Mouse (Mus musculus) limb, embryonic 10.5 days (tissue): ENCODE results near the gene Hoxa5. TPM values are rescaled to one million over a fixed set of nuclear protein-coding genes. Genes with fewer than 3 reads are reported as not detected.
A peak's percentile ranks its signal among the peaks of the same experiment; 100 is the strongest.

Source experiments
- DNase-seq: peaks from one replicate; pipeline ENCODE4 v3.0.0-alpha.2; 2017; ENCODE audit warnings: low spot score
- H3K27ac ChIP-seq: fragments of 300-500 bp; sonication (generic); 2 replicates; pipeline ENCODE4 v1.5.1; 2016; ENCODE audit warnings: mild to moderate bottlenecking
- H3K27me3 ChIP-seq: fragments of 300-500 bp; sonication (generic); 2 replicates; pipeline ENCODE4 v1.6.1; 2016; ENCODE audit warnings: low read depth, mild to moderate bottlenecking; ENCODE audit not compliant: poor library complexity, severe bottlenecking
- H3K36me3 ChIP-seq: fragments of 300-500 bp; sonication (generic); 2 replicates; pipeline ENCODE4 v1.6.1; 2016; ENCODE audit warnings: mild to moderate bottlenecking, moderate library complexity
- H3K4me1 ChIP-seq: fragments of 300-500 bp; sonication (generic); 2 replicates; pipeline ENCODE4 v1.6.1; 2016
- H3K4me3 ChIP-seq: fragments of 300-500 bp; sonication (generic); 2 replicates; pipeline ENCODE4 v1.5.1; 2016; ENCODE audit warnings: mild to moderate bottlenecking, moderate library complexity
- H3K9me3 ChIP-seq: fragments of 300-500 bp; sonication (generic); replicated peaks from 2 replicates; pipeline ENCODE4 v1.6.1; 2016; ENCODE audit warnings: mild to moderate bottlenecking
- WGBS: fragments of 180-500 bp; shearing (Covaris S2); methylation state at CpG from one replicate; pipeline ENCODE4 v1.1.7; 2016; 5-methylcytosine and 5-hydroxymethylcytosine counted together
- polyA plus RNA-seq: library from polyadenylated mRNA; unstranded; fragments of >200 nt; fragmentation: Nextera tagmentation; extraction: Ambion mirVana; gene quantifications from 2 replicates; pipeline ENCODE4 v1.2.1, GENCODE M21; 2016

Hoxa5 gene
- polyA plus RNA-seq, 1 experiment from 2014 or later = 10.4 TPM

- H3K4me3 ChIP-seq = peak overlapping the region; percentile 90
- H3K9me3 ChIP-seq = no peaks in the 10 kb centered on the region
- peaks cover 13% of the 10 kb centered on the region for H3K4me1 ChIP-seq
- DNase-seq = no peak
- whole genome bisulfite sequencing = under 1% methylated on average over 38 of the region's 38 CpGs
- peaks cover 66% of the 10 kb centered on the region for H3K36me3 ChIP-seq
- H3K27ac ChIP-seq = peak overlapping the region; percentile 99
- peaks cover 30% of the 10 kb centered on the region for H3K27me3 ChIP-seq
Measured at GRCm38 (mm10) chr6:52228475-52229465, 24.4 kb upstream of the Hoxa5 start.

DNA sequence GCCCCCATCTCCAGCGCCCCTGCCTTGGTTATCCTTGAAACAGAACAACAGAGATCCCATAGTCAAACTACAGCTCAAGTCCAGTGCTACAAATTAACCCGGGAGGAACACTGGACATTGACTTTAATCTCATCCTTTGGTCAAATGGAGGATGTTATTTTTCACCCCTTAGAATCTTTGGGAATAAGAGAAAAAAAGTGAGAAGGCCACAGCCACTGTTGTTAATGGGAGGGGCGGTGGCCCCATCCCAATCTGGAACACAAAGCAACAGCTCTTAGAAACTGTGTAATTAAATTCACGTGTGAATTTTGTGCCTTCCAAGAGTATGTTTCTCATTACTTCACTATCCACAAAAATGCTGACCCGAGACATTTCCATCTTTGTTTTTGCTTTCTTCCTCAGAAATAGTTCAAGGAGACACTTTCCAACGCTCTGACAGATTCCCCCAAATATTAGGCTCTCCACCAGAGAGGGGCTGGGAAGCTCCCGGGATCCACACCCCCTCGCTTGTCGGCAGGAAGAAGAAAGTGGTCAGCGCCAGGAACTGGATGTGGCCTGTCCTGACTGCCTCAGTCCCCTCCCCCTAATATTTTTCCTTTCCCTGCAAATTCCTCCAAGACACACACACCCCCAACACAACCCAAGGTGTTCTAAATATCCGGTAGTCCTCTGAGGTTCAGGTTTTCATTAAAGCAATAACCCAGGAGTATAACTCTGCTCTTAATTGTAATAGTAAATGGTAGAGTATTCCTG is 23.3 kb upstream of the Hoxa5 start:
- WGBS = under 1% methylated on average over 11 of the region's 11 CpGs
- Histone ChIP-seq H3K9me3 (no peaks in the 10 kb centered on the region), H3K27me3 (peaks cover 25% of the 10 kb centered on the region), H3K36me3 (peaks cover 66% of the 10 kb centered on the region), H3K27ac (peak overlapping the region; percentile 99), H3K4me3 (peak overlapping the region; percentile 90), H3K4me1 (peaks cover 12% of the 10 kb centered on the region)
- DNase-seq = no peak

DNA sequence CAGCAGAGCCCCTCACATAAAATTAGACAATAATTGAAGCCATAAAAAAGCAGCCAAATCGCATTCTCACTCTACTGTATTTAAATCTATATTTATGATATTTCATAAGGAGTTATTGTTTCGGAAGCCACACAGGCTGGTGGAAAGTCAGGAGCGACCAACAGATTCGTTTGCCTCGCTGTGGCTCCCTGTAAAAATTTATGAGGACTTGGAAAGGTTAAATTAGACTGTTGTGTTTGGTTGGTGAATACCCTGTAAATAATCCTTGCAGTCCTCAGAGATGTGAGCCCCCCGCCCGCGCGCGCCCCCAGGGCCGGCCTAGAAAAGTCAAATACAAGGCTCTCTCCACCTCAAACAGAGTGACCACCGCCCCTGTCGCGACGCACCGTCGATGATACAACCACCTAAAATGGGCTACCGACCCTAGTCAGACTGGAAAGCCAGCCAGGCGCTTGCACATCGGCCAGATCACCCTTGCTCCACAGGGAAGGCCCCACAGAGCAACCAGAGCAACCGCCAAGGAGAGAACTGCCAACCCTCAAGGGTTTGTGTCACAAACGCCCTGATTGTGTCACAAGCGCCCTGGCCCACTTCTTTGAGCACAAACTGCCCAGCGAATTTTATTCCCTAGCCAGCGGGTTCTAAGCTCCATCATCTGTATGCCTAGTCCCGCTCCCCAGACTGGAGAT is 22.3 kb upstream of the Hoxa5 start:
- whole genome bisulfite sequencing = 1% methylated on average over 26 of the region's 26 CpGs
- Histone ChIP-seq H3K27me3 (peaks cover 33% of the 10 kb centered on the region), H3K27ac (peak overlapping the region; percentile 99), H3K4me3 (peak overlapping the region; percentile 90), H3K36me3 (peaks cover 57% of the 10 kb centered on the region), H3K4me1 (peaks cover 20% of the 10 kb centered on the region), H3K9me3 (no peaks in the 10 kb centered on the region)
- DNase-seq = peak; percentile 85

DNA sequence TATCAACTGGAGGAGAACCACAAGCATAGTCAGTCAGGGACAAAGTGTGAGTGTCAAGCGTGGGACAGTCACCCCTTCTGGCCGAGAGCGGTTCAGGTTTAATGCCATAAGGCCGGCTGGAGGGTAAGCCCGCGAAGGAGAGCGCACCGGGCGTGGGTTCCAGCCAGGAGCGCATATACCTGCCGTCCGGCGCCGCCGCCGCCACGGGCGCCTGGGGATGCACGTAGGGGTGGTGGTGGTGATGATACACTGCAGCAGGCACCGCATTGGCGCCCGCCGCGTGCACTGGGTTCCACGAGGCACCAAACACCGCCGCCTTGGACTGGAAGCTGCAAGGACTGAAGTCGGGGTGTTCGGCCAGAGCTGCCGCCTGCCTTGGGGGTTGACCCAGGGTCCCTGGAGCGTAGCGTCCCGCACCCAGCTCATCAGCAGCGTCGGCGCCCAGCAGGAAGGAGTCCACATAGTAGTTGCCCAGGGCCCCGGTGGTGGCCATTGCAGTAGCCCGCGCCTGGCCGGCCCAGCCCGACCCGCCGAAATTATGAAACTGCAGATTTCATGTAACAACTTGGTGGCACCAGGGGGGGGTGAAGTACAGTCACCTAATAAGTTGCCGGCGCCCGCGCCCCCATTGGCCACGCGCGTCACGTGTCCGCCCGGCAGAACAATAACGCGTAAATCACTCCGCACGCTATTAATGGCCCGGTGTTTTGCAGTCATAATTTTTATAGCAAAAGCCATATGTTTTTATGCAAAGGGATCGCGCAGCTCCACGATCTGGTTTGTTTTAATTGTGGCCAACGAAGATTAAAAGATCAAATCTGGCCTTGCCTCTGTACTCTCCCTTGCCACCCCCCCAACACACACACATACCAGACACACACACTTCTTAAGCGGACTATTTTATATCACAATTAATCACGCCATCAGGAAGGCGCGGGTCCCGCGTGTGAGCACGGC is 21.5 kb upstream of the Hoxa5 start:
- WGBS = under 1% methylated on average over 69 of the region's 69 CpGs
- H3K9me3 ChIP-seq = no peaks in the 10 kb centered on the region
- peak; percentile 96 for DNase-seq
- H3K4me3 ChIP-seq = peak overlapping the region; percentile 90
- H3K36me3 ChIP-seq = peaks cover 53% of the 10 kb centered on the region
- peaks cover 28% of the 10 kb centered on the region for H3K4me1 ChIP-seq
- peak overlapping the region; percentile 99 for H3K27ac ChIP-seq
- peaks cover 34% of the 10 kb centered on the region for H3K27me3 ChIP-seq

- H3K9me3 ChIP-seq = no peaks in the 10 kb centered on the region
- peaks cover 45% of the 10 kb centered on the region for H3K36me3 ChIP-seq
- DNase-seq = no peak
- peak overlapping the region; percentile 99 for H3K27ac ChIP-seq
- H3K4me3 ChIP-seq = peak overlapping the region; percentile 90
- peaks cover 32% of the 10 kb centered on the region for H3K4me1 ChIP-seq
- peaks cover 28% of the 10 kb centered on the region; the same call in 1 of the 2 replicates for H3K27me3 ChIP-seq
- WGBS = under 1% methylated on average over 36 of the region's 36 CpGs
Measured at GRCm38 (mm10) chr6:52224895-52225611, 20.7 kb upstream of the Hoxa5 start.

DNA sequence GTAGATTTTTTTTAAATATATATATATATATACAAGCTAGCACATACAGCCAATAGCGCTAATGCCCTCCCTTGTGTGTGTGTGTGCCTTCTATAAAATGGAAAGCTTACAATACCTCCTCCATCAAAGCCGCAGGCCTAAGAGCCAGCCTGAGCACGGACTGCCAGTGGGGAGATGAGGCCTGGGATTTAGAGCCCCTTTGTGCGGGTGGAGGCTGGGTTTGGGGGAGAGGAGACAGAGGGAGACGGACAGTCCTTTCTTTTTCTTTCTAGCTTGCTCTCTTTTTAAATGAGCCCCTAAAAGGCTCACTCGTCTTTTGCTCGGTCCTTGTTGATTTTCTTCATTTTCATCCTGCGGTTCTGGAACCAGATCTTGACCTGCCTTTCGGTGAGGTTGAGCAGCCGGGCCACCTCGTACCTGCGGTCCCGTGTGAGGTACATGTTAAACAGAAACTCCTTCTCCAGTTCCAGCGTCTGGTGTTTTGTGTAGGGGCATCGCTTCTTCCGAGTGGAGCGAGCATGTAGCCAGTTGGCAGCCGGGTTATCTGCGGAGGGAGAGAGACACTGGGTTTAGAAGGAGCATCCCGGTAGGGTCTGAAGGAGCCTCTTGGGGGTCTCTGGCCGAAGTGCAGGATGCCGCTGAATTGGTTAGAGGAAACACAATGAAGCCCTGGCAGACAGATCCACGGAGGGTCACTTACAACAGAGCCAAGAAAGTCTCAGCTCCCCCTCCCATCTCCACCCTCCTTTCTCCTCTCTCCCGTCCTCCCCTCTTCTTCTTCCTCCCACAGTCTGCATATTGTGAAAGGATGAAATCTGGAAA is 19.8 kb upstream of the Hoxa5 start:
- peaks cover 41% of the 10 kb centered on the region for H3K4me1 ChIP-seq
- peaks cover 22% of the 10 kb centered on the region; the same call in 1 of the 2 replicates for H3K27me3 ChIP-seq
- H3K9me3 ChIP-seq = no peaks in the 10 kb centered on the region
- H3K36me3 ChIP-seq = peaks cover 36% of the 10 kb centered on the region
- H3K4me3 ChIP-seq = peak overlapping the region; percentile 90
- no peak for DNase-seq
- peak overlapping the region; percentile 99 for H3K27ac ChIP-seq
- 1% methylated on average over 24 of the region's 24 CpGs for WGBS

DNA sequence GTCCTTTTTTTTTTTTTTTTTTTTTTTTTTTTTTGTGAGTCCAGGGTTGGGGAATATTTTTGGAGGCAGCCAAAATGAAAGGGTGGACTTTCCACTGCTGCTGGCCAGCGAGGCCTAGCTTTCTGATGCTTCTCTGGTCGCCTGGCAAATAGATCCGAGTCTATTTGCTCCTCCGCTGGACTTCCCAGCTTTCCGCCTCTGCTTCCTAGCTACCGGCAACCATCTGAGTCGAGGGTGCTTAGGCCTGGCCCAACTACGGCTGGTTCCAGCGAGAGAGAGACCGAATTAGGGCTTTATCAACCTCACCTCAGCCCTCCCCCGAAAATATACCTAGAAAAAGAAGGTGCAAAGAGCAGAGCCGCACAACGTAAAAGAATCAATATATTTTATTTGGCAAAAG is 18.3 kb upstream of the Hoxa5 start:
- Histone ChIP-seq H3K4me3 (peak overlapping the region; percentile 90), H3K36me3 (peaks cover 30% of the 10 kb centered on the region), H3K9me3 (no peaks in the 10 kb centered on the region), H3K27ac (peak overlapping the region; percentile 99), H3K27me3 (peaks cover 33% of the 10 kb centered on the region; the same call in 1 of the 2 replicates), H3K4me1 (peaks cover 55% of the 10 kb centered on the region)
- 6% methylated on average over 13 of the region's 13 CpGs for WGBS
- DNase-seq = peak; percentile 60

- DNase-seq = peak; percentile 87
- Histone ChIP-seq H3K4me1 (peaks cover 57% of the 10 kb centered on the region), H3K27me3 (peaks cover 36% of the 10 kb centered on the region; the same call in 1 of the 2 replicates), H3K4me3 (peak overlapping the region; percentile 90), H3K9me3 (no peaks in the 10 kb centered on the region), H3K27ac (peak overlapping the region; percentile 99), H3K36me3 (peaks cover 30% of the 10 kb centered on the region)
- WGBS = 2% methylated on average over 21 of the region's 21 CpGs
Measured at GRCm38 (mm10) chr6:52221993-52222685, 17.8 kb upstream of the Hoxa5 start.

DNA sequence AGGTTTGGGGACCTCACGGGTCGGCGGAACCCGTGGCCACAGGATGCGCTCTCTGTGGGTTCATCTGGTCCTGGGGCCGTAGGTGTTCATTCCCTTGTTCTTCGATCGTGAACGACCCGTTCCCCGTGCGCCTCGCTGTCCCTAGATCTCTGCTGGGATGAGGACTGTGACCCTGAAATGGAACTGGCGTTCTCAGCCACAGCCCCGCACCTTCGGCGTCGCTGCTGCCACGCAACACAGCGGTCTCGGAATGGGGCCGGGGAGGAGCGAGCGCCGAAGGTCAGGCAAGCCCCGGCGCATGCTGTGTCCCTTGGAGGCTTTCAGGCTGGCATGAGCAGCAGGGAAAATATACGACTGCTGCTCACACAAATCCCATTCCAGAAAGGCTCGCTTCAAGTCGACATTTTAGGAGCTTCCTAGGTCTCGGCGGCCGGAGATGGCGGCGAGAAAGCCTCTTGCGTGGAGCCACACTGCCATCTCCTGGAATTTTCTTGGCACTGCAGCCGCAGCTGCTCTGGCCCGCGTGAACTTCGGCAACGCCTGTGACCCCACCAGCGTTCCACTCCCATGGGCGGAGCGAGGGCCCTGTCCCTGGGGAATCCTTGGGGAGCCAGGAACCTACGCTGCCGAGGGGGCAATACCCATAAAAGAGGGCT is 17.1 kb upstream of the Hoxa5 start, which contains the start of gene Hoxa7:
Gene Hoxa7 (minus strand): TSS at position 518 of the 656 bp plus-strand sequence.
- peaks cover 36% of the 10 kb centered on the region; the same call in 1 of the 2 replicates for H3K27me3 ChIP-seq

More for the DNA sequence above, 17.1 kb upstream of the Hoxa5 start, which contains the start of gene Hoxa7:
- H3K36me3 ChIP-seq = peaks cover 30% of the 10 kb centered on the region
- H3K4me1 ChIP-seq = peaks cover 58% of the 10 kb centered on the region
- no peaks in the 10 kb centered on the region for H3K9me3 ChIP-seq
- H3K4me3 ChIP-seq = peak within 1 kb of the TSS; percentile 90
- WGBS = under 1% methylated on average over 46 of the region's 46 CpGs
- DNase-seq = peak; percentile 97
- H3K27ac ChIP-seq = peak within 1 kb of the TSS; percentile 99
